Mouse (Mus musculus) thymus, postnatal 4 days (tissue): ENCODE data around the gene Erbin.

Experiments
- DNase-seq: peaks from one replicate; pipeline ENCODE4 v3.0.0; 2021

The Erbin gene

GRCm38 (mm10) chr13:103803721-103804120, 116.6 kb downstream of the Erbin start:
- no peak for DNase-seq

DNA sequence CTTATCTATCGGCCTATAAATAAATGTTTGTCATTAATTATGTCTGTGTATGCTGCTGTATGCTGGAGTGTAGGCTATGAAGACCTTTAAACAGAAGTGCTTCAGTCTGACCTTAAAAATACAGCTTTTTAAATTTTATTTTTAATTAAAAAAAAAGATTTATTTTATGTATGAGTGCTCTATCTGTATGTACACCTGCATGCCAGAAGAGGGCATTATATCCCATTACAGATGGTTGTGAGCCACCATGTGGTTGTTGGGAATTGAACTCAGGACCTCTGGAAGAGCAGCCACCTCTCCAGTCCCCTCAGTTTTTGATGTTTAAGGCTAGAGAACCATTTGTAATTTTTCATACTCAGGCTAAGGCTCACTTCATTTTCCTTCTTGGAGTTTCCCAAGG, 119.3 kb downstream of the Erbin start:
- DNase-seq, result no peak

DNA sequence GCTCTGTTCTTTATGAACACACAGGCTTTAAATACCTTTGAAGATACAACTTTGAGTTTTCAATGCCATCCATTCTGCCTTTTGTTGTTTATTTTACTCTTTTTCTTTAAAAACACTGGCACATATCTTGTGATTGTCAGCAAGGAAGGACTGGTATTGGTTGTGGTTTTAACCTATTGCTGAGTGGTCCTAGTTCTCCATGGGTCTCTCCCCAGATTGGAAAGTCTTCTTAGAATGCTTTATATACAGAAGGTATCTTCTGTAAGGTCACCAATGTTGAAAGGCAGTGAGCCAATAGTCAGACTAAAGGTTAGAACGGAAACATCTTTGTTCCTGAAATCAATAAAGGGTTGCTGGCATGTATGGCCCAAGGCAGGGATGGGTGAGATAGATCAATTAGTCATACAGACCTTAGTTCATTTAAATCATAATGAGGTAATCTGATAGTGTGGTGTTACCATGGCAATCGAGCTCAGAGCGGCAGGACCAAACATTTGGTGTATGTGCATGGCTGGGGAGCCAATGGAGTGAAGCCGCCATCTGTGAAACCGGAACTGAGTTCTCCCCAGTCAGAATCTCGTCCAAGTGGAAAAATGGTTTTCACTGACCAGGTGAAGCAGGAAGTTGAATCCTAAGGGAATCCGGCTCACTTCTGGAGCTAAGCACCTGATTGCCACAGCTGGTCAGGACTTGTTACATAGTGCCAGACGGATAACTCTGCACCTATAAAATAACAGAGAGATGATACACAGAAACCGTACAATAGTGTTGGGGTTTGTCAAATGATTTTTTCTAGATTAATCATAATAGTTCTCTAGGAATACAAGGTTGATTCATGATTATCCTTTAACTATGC, 125.4 kb downstream of the Erbin start:
- no peak for DNase-seq

DNA sequence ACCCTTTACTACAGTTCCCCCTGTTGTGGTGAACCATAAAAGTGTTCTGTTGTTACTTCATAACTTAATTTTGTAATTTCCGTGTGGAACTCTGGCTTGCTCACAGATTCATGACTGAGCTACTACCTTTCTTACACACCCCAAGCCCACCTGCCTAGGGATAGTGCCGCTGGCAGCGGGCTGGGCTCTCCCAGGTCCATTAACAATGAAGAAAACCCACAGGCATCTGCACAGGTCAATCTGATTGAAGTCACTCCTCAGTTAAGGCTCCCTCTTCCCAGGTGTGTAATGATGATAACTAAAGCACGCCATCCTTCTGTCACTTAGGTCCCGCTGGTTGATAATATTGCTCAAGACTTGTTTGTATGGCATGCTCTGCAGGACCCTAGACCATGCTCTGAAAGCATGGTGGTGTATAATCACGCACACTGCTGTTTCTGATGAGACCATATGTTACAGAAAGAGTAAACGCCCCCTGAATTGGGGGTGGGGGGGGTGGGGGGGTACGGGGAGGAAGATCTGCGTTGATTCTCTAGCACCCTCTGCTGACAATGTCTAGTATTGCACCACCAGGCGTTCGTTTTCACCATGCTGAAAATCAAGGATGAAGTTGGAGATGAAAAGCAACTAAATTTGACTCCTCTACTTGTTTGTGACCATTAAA, 140.3 kb downstream of the Erbin start:
- DNase-seq, result peak; percentile 71

DNA sequence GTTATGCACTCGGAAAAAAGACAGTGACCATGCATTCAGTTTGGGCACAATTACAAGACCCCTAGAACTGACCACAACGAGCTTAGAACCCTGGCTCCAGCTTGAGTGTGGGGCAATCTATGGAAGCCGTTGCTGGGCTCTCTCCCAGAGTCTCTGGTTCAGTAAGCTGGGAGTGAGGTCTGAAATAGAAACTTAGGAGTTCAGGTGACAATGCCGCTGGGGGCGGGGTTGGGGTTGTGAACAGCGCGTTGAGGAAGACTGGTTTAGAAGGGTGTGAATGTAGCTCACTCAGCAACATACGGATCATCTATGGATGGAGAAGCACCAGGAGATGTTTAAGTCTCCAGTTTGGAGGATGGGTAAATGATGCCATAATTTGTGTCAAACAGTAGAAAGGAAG, 143.2 kb downstream of the Erbin start:
- DNase-seq, result no peak

DNA sequence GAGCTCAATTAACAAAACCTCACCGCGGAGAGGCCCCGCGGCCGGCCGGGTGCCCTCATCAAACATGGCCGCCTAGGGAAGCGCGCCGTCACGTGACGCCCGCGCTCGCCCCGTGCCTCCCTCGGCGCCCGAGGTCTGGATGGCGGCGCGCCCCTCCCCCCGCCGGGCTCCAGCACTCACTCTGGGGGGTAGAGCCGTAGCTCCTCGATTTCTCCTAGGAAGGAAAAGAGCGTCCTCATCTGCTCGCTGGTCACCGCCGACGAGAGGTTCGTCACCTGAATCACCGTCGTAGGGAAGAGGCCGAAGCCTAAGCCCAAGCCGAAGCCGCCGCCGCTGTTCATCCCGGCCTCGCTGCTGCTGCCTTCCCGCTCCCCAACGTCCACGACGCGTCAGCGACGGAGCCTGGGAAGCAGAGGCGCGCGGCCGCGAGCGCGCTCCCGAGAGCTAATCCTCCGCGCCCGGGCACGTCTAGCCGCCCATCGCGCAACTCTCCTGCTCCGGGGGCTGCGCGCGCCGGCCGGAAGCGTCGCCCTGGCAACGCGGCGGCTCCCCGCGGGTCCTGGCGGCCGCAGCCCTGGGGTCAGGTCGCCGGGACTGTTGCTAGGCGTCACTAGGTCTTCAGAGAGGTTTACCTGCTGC, 146.1 kb downstream of the Erbin start, which contains the start of gene Srek1:
Gene Srek1, minus strand, starts transcription at position 490 of the 639 bp plus-strand sequence.
- peak; percentile 94 for DNase-seq

- no peak for DNase-seq
Observed at GRCm38 (mm10) chr13:103773407-103774118, 146.8 kb downstream of the Erbin start.

- DNase-seq, result no peak
Observed at GRCm38 (mm10) chr13:103772917-103773316, 147.4 kb downstream of the Erbin start.

DNA sequence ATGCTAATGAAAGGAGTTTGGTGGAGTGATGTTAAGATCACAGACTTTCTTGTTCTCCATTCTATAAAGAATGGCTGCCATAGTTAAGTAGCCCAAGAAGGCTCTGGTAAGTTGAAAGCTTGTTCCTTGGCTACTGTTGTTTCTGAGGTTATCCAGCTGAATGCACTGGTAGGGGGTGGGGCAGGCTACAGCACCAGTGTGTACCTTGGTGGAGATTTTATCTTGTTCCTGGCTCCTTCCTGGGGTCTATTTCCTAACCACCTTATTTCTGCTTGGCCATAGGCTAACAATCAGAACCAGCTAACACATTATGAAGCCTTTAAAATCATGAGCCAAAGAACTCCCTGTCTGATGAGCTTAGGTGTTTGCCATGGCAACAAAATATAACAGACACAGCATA, 149.5 kb downstream of the Erbin start:
- no peak for DNase-seq
